Mouse (Mus musculus) small intestine, adult 2 months (tissue): ENCODE measurements around the gene Efcab14.

Experiments used
- CTCF ChIP-seq: fragments of 200-500 bp; IDR thresholded peaks from 2 replicates; pipeline ENCODE4 v1.5.1; 2012; ENCODE audit warnings: low read depth, mild to moderate bottlenecking, control low read depth, inconsistent platforms, low read length, moderate library complexity, mixed read lengths; ENCODE audit not compliant: insufficient replicate concordance, insufficient read length; ENCODE audit errors: extremely low read depth
- POLR2A ChIP-seq: fragments of 200-500 bp; IDR thresholded peaks from 2 replicates; pipeline ENCODE4 v1.6.1; 2012; ENCODE audit warnings: low read depth, mild to moderate bottlenecking, control low read depth, inconsistent platforms, low read length, moderate library complexity

DNA sequence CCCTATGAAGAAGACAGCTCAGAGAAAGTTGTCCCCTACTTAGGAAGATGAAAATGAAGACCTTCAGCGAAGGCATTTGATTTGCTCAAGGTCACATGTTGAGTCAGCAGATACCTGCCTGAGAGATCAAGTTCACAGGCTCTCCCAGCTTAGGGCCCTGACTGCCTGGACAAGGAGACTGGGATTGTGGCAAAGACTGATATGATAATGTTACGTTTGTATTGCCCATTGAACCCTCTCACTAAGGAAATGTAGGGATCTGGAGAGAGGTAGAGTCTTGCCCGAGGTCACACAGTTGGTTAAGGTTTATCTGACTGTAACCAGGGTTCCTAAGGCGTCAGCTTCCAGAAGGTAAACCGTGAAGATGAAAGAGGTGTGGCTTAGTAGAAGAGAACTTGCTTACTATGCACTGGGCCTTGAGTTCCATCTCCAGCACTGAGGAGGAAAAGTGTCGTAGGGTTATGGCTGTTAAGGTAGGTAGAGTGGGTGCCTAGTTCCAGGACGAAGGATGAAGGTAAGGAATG lies 48.0 kb downstream of the Efcab14 start:
- TF ChIP-seq POLR2A = no peak
- TF ChIP-seq CTCF = no peak
